Mouse (Mus musculus): ENCODE results near the gene Slc38a11.

GRCm38 (mm10) chr2:65273910-65274309, 89.9 kb downstream of the Slc38a11 start:
- TF ChIP-seq CTCF (IDR thresholded peaks at IDR 0.05 in 2 of 3, conservative IDR thresholded peaks at IDR 0.05 in 1 of 3; ENCODE audit: control insufficient read depth in 1 of 3, insufficient read depth in 1 of 3, low read depth in 2 of 3, low read length in 3 of 3, poor library complexity in 1 of 3, severe bottlenecking in 1 of 3), result no peak
- no peak for TF ChIP-seq NRF1 (IDR thresholded peaks at IDR 0.05; ENCODE audit: insufficient read depth, low read depth, low read length, poor library complexity, severe bottlenecking)
- TF ChIP-seq MAZ (IDR thresholded peaks at IDR 0.05; ENCODE audit: low read depth, low read length), result no peak
- no peak for TF ChIP-seq KAT2A (conservative IDR thresholded peaks at IDR 0.05; ENCODE audit: low read depth, low read length)
- no peak for TF ChIP-seq MXI1 (IDR thresholded peaks at IDR 0.05; ENCODE audit: low read depth, low read length)
- TF ChIP-seq EP300 (IDR thresholded peaks at IDR 0.05; ENCODE audit: low read depth in 1 of 2, low read length in 2 of 2), result no peak
- TF ChIP-seq GATA1 (IDR thresholded peaks at IDR 0.05; ENCODE audit: low read depth, low read length), result no peak
- no peak for TF ChIP-seq POLR2A (IDR thresholded peaks at IDR 0.05; ENCODE audit: control insufficient read depth in 1 of 2, insufficient read depth in 1 of 2, low read depth in 1 of 2, low read length in 2 of 2, poor library complexity in 1 of 2)
- no peak for TF ChIP-seq ETS1 (IDR thresholded peaks at IDR 0.05; ENCODE audit: low read depth, low read length)
- TF ChIP-seq POLR2AphosphoS2 (IDR thresholded peaks at IDR 0.05; ENCODE audit: low read length), result no peak
- no peak for TF ChIP-seq MAFK (IDR thresholded peaks at IDR 0.05; ENCODE audit: borderline replicate concordance, low read depth, low read length)
- no peak for TF ChIP-seq ZC3H11A (IDR thresholded peaks at IDR 0.05; ENCODE audit: low read depth, low read length)
- no peak for TF ChIP-seq USF2 (IDR thresholded peaks at IDR 0.05; ENCODE audit: borderline replicate concordance in 1 of 2, insufficient read depth in 1 of 2, low read depth in 1 of 2, low read length in 2 of 2)

All from MEL (cell line).